Mouse (Mus musculus) heart, postnatal 25 days (tissue): ENCODE results near the gene Phospho2. TPM values are rescaled to one million over a fixed set of nuclear protein-coding genes. Genes with fewer than 3 reads are reported as not detected.
"Not testable (repeated sequence)": the region's sequence is repeated elsewhere in the genome, so short reads cannot be mapped to it uniquely, and the experiment has no call there.

Experiments used
- DNase-seq: peaks from one replicate; pipeline ENCODE4 v3.0.0; 2022; ENCODE audit warnings: low spot score
- intact Hi-C: fragments of 180-260 bp; cut with DNase I; formaldehyde crosslinking; loops from one replicate; pipeline ENCODE4 v1.15.1; 2025
- total RNA-seq, 2 experiments: library from RNA; stranded (reverse); gene quantifications; 2 replicates each; pipeline ENCODE4 v1.2.3; 2021

Phospho2 gene
- total RNA-seq: 10 to 100 TPM; 20.5 to 24.7 TPM

DNA sequence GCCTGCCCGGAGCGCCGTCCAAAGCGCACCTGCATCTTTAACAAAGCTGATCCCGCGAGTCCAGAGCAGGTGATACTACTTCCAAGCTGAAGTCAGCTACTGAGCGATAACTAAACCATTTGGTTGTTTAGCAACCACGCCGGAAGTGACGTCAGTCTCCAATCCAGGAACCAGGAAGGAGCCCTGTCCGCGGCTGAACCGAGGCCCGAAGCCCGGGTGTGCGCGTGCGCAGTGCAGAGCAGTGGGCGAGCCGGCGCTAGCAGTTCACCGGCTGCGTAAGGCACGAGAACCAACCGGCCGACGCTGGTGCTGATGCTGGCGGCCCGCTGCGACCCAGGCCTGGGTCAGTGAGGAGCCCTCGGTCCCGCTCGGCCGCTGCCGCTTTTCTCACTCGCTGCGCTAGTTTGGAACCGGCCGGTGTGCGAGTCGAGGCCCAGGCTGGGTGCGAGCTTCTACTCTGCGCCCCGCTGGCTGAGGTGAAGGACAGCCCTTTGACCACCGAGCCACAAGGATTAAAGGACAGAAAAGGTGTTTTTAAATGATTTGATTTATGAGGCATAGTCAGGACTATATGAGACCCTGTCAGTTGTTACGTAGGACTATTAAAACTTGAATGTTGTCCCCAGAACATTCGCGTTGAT, at the start of gene Phospho2, which contains the start of gene Ccdc173:
TSS of gene Phospho2 (plus strand) at position 195 of the 641 bp plus-strand sequence.
TSS of gene Ccdc173 (minus strand) at position 147 of the 641 bp plus-strand sequence.
- peak; percentile 95 for DNase-seq
- intact Hi-C loops: loop anchor here (5.0 kb wide), 2 partner anchors 77 to 152 kb away; partner anchors contain the start of gene Fastkd1

DNA sequence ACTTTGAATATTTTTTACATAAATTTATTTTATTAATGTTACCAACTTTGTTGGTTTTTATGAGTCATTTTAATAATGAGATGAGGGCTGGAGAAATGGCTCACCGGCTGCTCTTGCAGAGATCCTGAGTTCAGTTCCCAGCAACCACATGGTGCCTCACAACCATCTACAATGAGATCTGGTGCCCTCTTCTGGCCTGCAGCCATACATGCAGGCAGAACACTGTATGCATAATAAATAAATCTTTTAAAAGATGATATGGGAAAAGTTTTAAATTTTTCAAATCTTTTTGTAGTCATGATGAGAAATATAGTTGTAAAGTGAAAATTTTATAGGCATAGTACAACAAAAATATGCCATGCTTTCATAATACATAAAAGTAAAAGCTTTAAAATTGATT, 44.3 kb upstream of the Phospho2 start:
- intact Hi-C loops: no loop called here
- DNase-seq: no peak

DNA sequence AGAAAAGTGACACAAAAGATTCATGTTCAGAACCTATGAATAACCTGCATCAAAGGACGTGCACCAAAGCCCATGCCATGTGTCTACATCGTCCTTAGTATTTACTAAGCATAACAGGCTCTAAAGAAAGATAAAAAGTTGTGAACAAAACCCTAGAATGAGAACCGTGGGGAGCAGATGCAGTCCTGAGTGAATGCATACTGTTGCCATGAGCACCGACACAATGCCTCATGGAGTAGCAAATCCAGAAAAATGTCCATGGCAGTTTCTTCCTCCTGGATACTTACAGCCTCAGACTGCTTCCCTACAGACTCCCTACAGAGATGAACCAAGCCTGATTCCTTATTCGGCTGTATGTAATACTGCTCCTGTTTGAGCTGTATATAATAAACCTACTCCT, 28.4 kb upstream of the Phospho2 start:
- intact Hi-C loops: no loop called here
- DNase-seq: no peak

DNA sequence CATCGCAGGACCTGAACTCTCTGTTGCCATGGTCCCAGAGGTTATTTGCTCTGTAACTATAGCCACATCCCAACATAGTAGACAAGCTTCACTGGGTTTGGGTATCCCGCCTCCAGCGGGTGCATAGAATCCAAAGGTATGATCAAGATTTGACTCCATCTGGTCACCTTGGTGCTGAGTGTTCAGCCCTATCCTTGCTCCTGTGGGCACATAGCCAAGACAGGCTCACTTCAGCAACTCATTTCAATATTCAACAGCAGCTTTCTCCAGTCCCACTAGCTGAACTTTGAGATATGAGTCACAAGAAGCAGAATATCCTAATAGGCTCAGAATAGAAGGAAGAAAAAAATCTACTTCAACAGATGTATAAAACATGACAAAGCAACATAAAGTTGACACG, 26.1 kb upstream of the Phospho2 start:
- intact Hi-C loops: no loop called here
- DNase-seq: no peak

DNA sequence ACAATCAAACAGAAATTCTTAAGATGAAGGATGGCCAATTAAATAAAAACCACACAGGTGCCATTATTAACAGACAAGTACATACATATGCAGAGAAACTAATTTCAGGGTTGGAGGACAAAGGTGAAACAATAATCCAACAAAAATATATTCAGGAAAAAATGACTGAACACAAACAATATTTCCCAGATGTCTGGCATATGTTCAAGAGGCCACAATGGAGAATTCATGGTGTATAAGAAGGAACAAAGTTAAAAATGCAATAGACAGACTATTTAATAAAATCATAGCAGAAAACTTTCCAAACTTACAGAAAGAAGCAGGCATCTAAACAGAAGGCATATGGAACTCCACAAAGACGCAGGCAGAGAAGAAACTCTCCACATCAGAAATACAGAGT, 24.7 kb upstream of the Phospho2 start:
- intact Hi-C loops: no loop called here
- no peak for DNase-seq

DNA sequence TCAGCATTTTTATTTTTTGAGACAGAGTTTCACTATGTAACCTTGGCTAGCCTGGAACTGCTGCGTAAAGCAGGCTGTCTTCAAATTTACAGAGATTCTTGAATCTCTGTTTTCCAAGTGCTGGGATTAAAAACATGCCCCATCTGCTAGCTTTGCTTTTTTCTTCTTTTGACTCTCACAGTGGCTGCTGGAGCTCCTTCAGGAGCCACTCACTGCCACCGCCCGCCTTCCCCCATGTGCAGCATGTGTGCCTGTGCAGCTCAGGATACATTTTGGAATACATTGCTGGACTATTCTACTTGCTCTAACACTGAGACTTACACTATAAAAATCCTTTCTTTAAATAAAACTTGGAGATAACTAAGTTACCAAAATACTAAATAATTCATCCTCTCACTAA, 16.1 kb upstream of the Phospho2 start:
- intact Hi-C loops: no loop called here
- no peak for DNase-seq

DNA sequence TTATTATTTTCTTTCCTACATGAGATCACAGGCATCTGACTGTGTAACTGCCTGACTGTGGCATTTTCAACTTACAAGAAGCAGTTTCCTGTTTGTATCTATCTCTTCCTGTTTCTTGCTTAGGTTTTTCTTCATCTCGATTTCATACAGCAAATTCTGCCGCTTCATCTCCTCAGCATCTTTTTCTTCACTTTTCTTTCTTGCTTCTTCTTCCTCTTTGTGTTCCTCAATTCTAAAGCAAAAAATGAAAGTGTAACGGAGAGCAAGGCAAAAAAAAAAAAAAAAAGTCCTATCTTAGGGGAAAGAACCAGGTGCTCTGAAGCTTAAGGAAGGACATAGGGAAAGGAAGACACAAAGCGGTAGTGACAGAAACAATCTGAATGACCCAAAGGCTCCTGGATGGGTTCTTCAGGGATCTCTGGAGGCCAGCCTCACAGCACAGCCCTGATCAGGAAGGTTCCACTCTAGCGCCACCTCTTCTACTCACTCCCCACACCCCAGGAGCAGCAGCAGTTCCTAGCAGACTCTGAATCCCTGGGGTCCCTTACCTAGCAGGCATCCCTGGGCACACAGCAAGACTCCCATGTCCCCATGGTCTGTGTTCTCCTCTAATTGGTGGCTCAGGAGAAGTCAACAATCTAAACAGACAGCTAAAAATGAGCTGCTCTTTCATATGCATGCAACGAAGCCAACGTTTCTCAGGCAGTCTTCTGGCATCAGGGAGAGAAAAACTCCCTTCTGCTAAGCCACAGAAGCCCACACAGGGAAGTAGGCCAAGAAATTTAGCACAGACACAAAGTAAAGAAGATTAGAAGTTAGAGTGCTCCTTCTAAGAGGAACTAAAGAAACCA, 11.2 kb upstream of the Phospho2 start:
- intact Hi-C loops: loop anchor here (5.0 kb wide), 1 partner anchor 141 kb away; no protein-coding TSS in a partner anchor
- DNase-seq: no peak

DNA sequence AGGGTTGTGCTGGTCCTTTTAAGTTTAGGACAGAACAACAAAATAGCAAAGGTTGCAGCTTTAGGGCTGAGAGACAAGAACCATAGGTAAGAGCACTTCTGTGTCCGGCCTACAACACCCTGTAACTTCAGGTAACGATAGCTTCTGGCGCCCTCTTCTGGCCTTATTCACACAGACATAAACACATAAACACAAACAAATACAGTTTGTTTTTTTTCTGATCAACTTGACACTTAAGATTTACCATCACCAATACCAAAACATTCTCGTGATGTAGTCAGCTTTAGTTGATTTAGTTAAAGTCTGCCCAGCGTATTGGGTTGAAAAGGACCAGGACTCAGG, 10.6 kb upstream of the Phospho2 start:
- no peak for DNase-seq
- intact Hi-C loops: loop anchor here (5.0 kb wide), 1 partner anchor 142 kb away; no protein-coding TSS in a partner anchor

DNA sequence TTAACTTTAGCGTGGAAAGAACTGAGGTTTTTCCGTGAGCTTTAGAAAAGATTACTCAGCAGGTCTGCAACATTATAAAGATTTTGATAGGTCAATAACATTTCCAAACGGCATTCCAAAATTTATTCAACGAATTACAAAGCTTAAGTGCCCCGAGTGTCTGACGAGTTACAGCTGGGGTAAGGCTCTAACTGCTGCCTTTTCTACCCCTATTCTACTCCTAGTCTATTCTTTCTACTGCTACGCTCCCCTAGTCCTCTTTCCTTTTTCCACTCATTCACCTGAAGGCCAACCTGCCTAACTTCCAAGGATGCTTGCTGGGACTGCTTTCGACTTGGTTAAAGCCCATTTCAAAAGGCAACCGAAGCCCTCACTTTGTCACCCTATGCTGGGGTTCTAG, 449 bp upstream of the Phospho2 start:
- intact Hi-C loops: no loop called here
- DNase-seq: no peak

DNA sequence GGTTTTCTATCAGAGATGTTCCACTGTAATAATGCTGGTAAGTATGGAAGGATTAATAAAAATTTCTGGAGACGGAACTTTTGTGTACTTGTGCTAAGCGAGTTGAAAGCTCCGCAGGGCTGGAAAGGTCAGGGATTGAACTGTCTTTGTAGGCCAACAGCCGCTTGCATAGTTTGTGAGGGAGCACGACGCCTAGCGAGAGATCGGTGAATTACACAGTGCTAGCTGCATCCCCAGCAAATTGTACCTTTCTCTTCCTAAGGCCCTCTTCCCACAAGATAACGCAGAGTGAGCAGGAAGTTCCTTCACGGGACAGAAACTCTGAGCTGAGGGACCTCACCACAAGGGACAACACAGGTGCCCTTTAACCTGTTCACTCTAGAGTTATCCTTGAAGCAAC, 862 bp downstream of the Phospho2 start:
- intact Hi-C loops: loop anchor here (5.0 kb wide), 2 partner anchors 78 to 153 kb away; partner anchors contain the start of gene Fastkd1
- DNase-seq: peak; percentile 61

DNA sequence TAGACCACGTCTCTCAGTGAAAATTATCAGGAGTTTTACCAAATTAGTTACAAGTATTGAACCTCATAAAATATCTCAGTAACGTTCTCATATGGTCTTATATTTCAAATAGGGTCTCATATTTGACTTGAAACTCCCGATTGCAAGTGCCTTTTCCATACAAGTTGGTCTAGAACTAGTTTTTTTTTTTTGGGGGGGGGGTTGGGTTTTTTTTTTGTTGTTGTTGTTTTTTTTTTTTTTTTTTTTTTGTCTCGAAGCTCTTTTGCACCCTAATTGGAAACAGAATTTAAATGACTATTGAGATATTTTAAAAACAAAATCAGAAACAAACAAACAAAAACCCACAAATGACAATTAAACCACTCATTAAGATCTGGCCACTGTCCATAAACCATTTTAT, 1.3 kb downstream of the Phospho2 start:
- intact Hi-C loops: loop anchor here (5.0 kb wide), 2 partner anchors 78 to 153 kb away; partner anchors contain the start of gene Fastkd1
- DNase-seq: no peak

DNA sequence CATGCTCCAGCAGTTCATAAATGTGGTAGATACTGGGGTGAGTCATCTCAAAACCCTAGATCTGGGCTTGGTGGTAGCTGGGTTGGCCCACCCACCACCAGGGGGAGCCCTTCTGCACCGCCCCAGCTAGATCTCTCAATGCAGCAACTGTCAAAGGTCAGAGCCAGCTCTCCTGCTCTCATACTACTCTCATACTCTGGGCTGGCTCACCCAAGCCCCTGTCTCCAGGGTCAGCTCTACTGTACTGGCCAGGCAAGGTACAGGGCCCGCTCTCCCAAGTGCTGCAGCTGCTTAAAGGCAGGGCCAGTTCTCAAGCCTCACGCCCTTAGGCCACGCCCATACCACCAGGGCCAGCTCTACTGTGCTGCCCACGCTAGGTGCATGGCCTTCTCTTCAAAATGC, 13.5 kb downstream of the Phospho2 start:
- DNase-seq: peak; percentile 45
- intact Hi-C loops: loop anchor here (2.0 to 5.0 kb wide), 3 partner anchors 59 to 152 kb away; partner anchors contain the start of genes Mettl5 and Ssb

DNA sequence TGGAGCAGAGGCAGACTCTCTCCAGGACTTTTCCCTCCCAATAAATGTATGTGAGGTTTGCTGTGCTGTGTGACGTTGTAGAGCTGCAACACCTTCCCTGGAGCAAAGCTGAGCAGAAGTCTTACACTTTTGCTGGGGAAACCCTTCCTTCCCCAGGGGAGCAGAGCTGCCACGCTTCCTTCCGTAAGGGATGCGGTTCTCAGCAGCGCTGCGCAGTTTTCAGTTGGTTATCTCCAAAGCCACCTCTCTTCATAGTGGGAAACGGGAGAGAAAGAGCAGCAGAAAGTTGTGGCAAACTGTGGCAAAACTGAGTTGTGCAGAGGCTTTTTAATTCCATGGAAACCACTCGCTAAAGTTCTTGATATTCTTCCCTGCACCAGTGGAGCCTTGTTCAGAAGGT, 14.3 kb downstream of the Phospho2 start:
- intact Hi-C loops: loop anchor here (2.0 to 5.0 kb wide), 3 partner anchors 59 to 151 kb away; partner anchors contain the start of genes Mettl5 and Ssb
- DNase-seq: no peak

DNA sequence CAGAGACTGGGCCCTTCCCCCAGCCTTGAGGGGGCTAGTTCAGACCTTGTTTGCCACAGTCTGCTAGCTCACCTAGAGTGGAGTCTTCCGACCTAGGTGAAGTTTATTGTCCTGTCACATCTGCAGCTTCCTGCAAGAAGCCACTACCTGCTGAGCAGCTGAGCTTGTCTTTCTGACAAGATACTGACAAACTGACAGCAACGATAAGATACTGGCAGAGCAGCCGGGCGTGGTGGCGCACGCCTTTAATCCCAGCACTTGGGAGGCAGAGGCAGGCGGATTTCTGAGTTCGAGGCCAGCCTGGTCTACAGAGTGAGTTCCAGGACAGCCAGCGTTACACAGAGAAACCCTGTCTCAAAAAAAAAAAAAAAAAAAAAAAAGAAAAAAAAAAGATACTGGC, 15.2 kb downstream of the Phospho2 start:
- intact Hi-C loops: loop anchor here (5.0 kb wide), 2 partner anchors 58 to 83 kb away; partner anchors contain the start of genes Mettl5 and Ssb
- DNase-seq: not testable (repeated sequence)

DNA sequence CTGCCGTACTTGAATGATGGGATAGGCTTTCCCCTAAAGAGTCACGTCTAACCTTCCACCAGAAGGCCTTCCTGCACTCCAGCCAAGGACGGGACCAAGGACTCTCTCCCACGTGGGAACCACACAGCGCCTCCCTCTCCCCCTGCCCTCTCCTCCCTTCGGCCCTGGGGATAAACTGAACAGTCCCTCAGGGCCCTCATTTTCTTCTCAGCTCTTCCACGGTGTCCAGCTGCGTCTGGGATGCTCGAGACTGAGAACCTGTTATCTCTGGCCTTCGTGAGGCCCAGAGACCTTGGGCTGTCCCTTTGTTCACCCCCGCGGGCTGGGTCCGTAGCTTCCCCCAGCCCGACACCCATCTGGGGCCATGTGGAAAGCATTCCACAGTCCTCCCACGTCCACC, 20.7 kb downstream of the Phospho2 start:
- DNase-seq: no peak
- intact Hi-C loops: no loop called here

DNA sequence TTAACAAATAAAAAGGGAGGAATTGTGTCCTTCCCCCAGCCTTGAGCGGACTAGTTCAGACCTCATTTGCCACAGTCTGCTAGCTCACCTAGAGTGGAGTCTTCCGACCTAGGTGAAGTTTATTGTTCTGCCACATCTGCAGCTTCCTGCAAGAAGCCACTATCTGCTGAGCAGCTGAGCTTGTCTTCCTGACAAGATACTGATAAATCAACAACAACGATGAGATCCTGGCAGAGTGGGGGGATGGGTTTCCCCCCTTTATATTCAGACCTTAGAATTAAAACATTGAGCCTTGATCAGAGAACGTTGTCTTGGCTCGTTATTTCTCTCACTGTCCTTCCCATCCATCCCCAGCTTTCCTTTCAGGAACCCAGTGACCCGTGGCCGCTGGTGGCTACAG, 21.9 kb downstream of the Phospho2 start:
- DNase-seq, intact Hi-C loops: not testable (repeated sequence)

DNA sequence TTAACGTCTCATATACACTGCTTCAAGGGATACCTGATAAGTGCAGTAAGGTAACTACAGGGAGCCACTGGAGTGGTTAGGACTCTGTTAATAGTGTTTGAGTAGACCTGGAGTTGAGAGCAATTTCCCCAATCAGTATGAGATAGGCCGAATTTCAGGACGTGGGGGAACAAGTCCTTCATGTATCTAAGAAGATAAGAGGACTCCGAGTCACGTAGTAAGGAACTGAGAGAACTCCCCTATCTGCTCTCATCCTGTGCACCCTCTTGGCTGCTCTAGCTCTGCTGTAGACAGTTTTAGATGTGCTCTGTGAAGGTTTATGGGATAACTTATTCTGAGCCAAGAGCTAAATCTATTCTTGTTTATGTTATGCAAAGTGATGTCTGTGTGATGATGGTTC, 27.2 kb downstream of the Phospho2 start:
- intact Hi-C loops: no loop called here
- no peak for DNase-seq

DNA sequence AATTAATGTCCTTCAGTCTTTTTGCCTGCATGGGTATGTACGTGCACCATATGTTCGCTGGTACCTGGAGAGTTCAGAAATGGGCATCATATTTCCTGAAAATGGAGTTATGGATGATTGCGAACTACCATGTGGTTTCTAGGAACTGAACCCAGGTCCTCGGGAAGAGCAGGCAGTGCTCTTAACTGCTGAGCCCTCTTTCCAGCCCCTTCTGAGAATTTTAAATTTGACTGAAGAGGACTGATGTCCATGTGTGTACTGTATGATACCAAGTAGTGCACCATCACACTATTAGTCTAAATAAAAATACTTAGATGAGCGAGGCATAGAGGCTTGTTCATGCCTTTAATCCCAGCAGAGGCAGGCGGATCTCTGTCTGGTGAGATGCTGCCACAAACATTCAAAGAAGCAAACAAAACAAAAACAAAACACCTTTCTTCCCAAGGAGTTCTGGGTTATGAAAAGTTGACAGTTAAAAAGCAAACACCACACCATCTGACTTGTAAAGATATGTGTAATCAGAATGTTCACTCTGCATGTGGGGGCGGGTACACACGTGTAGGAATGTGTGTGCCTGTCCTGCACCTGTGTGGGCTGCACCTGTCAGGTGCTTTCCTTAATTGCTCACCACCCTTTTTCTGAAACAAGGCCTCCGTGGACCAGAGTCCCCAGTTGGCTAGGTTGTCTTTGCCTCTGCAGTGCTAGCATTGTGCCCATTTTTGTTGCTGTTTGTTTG, 29.1 kb downstream of the Phospho2 start:
- intact Hi-C loops: no loop called here
- DNase-seq: no peak

DNA sequence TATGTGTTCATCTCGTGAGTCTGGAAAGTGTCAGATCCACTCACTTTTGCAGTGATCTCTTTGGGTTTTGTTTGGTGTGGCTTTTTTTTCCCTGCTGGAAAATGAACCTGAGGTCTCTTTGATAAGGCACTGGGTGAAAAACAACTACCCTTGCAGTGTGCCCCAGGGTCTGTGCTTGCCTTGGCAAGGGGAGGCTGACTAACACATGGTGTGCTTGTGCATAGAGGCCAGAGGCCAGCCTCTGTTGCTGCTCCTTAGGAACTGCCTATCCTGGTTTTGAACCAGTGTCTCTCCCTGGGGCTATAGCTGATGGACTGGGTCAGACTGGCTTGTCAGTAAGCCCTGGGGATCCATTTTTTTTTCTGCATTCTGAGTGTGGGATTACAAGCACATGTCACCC, 30.8 kb downstream of the Phospho2 start:
- DNase-seq: no peak
- intact Hi-C loops: loop anchor here (5.0 kb wide), 1 partner anchor 42 kb away; the partner anchor contains the start of gene Ssb

DNA sequence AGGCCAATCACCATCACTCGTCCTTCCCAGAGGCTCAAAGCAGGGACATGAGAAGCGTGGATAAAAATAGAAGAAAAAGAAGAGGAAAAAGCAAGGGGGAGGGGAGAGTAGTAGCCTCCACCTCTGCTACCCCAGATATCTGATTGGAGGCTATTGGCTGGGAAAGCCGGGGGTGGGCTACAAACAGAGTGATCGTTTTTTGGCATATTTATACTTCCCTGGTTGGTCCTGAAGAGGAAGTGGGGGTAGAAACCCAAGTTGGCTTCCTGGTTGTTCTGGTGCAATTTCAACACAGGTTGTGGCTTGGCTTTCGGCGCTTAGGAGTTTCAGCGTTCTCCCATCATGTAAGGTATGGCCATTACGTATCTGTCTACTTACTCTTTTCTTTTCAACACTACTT, 32.3 kb downstream of the Phospho2 start, which contains the start of gene Klhl23:
TSS of gene Klhl23 (plus strand) at position 234 of the 400 bp plus-strand sequence.
- intact Hi-C loops: loop anchor here (5.0 kb wide), 1 partner anchor 41 kb away; the partner anchor contains the start of gene Ssb
- DNase-seq: no peak
